Mouse (Mus musculus) right cerebral cortex, postnatal 36 days (tissue): Measurements from ENCODE around the gene Sf3b4.
"Not testable (repeated sequence)": the region's sequence is repeated elsewhere in the genome, so short reads cannot be mapped to it uniquely, and the experiment has no call there.

Experiments
- DNase-seq, 2 experiments: peaks; one replicate each; pipeline ENCODE4 v3.0.0; 2022; ENCODE audit warnings: low spot score in 2 of 2, mixed read lengths in 1 of 2

Sf3b4 gene

GRCm38 (mm10) chr3:96220131-96220764 lies 48.1 kb downstream of the Sf3b4 start:
- DNase-seq, result not testable (repeated sequence)

GRCm38 (mm10) chr3:96220765-96221639 lies 48.9 kb downstream of the Sf3b4 start, which contains the start of the genes Hist2h2ac and Hist2h2be:
Gene Hist2h2ac (minus strand): TSS chr3:96220880.
Gene Hist2h2be (plus strand): TSS chr3:96221119.
- peak; percentile 78 to 87 for DNase-seq

GRCm38 (mm10) chr3:96221640-96222038 lies 49.5 kb downstream of the Sf3b4 start:
- no peak for DNase-seq

- DNase-seq, result no peak
Measured at GRCm38 (mm10) chr3:96222774-96223173, 50.6 kb downstream of the Sf3b4 start.

GRCm38 (mm10) chr3:96225421-96225820 lies 53.3 kb downstream of the Sf3b4 start:
- DNase-seq, result no peak
